Mouse (Mus musculus) midbrain, embryonic 16.5 days (tissue): ENCODE measurements around the gene Bcl2a1c. TPM values are rescaled to one million over a fixed set of nuclear protein-coding genes. Genes with fewer than 3 reads are reported as not detected.
"Not testable (repeated sequence)": the region's sequence is repeated elsewhere in the genome, so short reads cannot be mapped to it uniquely, and the experiment has no call there.

Experiments used
- ATAC-seq: fragments of 200-750 bp; cut with Nextera tagmentation; 2 replicates; pipeline ENCODE4 v1.8.0; 2017; ENCODE audit warnings: moderate TSS enrichment
- H3K27ac ChIP-seq: fragments of 300-500 bp; sonication (generic); 2 replicates; pipeline ENCODE4 v1.5.1; 2014; ENCODE audit warnings: mild to moderate bottlenecking, low read length, mixed read lengths
- H3K27me3 ChIP-seq: fragments of 300-500 bp; sonication (generic); 2 replicates; pipeline ENCODE4 v1.6.1; 2014; ENCODE audit warnings: low read depth, low read length, mixed read lengths; ENCODE audit not compliant: control insufficient read depth, insufficient read depth
- H3K36me3 ChIP-seq: fragments of 300-500 bp; sonication (generic); 2 replicates; pipeline ENCODE4 v1.6.1; 2014; ENCODE audit warnings: mild to moderate bottlenecking, low read length, moderate library complexity, mixed read lengths; ENCODE audit not compliant: control insufficient read depth, insufficient read depth
- H3K4me1 ChIP-seq: fragments of 300-500 bp; sonication (generic); 2 replicates; pipeline ENCODE4 v1.6.1; 2014; ENCODE audit warnings: mild to moderate bottlenecking, low read length, mixed read lengths; ENCODE audit not compliant: control insufficient read depth, insufficient read depth
- H3K4me2 ChIP-seq: fragments of 300-500 bp; sonication (generic); 2 replicates; pipeline ENCODE4 v1.6.1; 2014; ENCODE audit warnings: mild to moderate bottlenecking, low read length, mixed read lengths
- H3K4me3 ChIP-seq: fragments of 300-500 bp; sonication (generic); 2 replicates; pipeline ENCODE4 v1.5.1; 2014; ENCODE audit warnings: low read depth, mild to moderate bottlenecking, low read length, moderate library complexity, mixed read lengths
- H3K9ac ChIP-seq: fragments of 300-500 bp; sonication (generic); 2 replicates; pipeline ENCODE4 v1.6.1; 2014; ENCODE audit warnings: low read depth, low read length, mixed read lengths
- H3K9me3 ChIP-seq: fragments of 300-500 bp; sonication (generic); replicated peaks from 2 replicates; pipeline ENCODE4 v1.6.1; 2014; ENCODE audit warnings: mild to moderate bottlenecking, low read length, mixed read lengths; ENCODE audit not compliant: control insufficient read depth, poor library complexity, severe bottlenecking
- WGBS: fragments of 180-500 bp; shearing (Covaris S2); extraction: QIAGEN DNeasy Blood & Tissue Kit; methylation state at CpG from one replicate; pipeline ENCODE4 v1.1.7; 2014; 5-methylcytosine and 5-hydroxymethylcytosine counted together
- polyA plus RNA-seq: library from polyadenylated mRNA; unstranded; fragments of >200 nt; fragmentation: Nextera tagmentation; extraction: Ambion mirVana; gene quantifications from 2 replicates; pipeline ENCODE4 v1.2.1, GENCODE M21; 2015

The Bcl2a1c gene
- polyA plus RNA-seq = not detected in 2 replicates

DNA sequence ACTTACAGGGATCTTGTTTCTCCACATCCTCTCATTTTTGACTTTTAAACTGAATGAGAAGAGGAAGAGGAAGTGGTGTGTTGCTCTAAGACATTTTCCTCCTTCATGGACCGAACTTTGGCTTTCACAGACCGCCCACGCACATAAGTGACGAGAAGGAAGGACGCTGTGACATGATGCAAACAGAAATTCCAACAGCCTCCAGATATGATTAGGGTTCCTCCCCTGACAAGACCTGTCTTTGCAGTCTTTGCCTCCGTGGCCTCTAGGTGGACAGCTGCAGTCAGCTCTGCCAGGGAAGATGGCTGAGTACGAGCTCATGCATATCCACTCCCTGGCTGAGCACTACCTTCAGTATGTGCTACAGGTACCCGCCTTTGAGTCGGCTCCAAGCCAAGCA lies at the start of gene Bcl2a1c:
Gene Bcl2a1c, plus strand, starts transcription at position 281 of the 400 bp plus-strand sequence.
- H3K27me3 ChIP-seq, H3K9me3 ChIP-seq, H3K36me3 ChIP-seq, ATAC-seq, H3K27ac ChIP-seq, H3K9ac ChIP-seq, H3K4me1 ChIP-seq, H3K4me2 ChIP-seq, H3K4me3 ChIP-seq: not testable (repeated sequence)
- 79% methylated on average over 9 of the region's 9 CpGs for WGBS

DNA sequence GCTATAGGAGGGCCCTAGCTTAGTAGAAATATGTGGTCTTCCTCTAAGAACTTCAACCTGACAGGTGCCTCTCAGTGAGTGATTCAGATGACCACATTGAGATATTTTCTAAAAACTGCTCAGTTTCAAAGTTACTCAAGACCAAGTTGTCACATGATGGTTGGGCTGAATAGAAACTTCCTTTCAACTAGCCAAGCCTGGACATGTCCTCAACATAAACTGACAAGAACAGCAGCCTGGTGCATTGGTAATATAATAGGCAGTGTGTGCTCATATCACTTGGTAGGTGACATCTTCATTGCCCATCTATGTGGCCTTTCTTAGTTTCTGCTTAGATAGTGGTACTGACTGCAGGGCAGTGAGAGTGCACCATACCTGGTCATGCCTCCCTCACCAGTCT lies 24.0 kb upstream of the Bcl2a1c start:
- not testable (repeated sequence) for H3K9ac ChIP-seq, H3K36me3 ChIP-seq, H3K9me3 ChIP-seq, H3K4me1 ChIP-seq, H3K27me3 ChIP-seq, ATAC-seq, H3K27ac ChIP-seq, H3K4me2 ChIP-seq, H3K4me3 ChIP-seq

DNA sequence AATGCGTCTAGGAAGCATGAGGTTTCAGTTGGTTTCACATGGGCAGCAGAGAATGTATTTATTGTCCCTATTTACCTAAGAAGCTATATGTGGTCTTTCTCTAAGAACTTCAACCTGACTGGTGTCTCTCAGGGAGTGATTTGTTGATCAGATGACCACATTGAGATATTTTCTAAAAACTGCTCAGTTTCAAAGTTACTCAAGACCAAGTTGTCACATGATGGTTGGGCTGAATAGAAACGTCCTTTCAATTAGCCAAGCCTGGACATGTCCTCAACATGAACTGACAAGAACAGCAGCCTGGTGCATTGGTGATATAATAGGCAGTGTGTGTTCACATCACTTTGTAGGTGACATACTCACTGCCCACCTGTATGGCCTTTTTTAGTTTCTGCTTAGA lies 18.2 kb upstream of the Bcl2a1c start:
- not testable (repeated sequence) for H3K27ac ChIP-seq, H3K4me3 ChIP-seq, H3K27me3 ChIP-seq, ATAC-seq, H3K4me1 ChIP-seq, H3K36me3 ChIP-seq, H3K9me3 ChIP-seq, H3K4me2 ChIP-seq, H3K9ac ChIP-seq
- 66% methylated on average over 2 of the region's 2 CpGs for WGBS

DNA sequence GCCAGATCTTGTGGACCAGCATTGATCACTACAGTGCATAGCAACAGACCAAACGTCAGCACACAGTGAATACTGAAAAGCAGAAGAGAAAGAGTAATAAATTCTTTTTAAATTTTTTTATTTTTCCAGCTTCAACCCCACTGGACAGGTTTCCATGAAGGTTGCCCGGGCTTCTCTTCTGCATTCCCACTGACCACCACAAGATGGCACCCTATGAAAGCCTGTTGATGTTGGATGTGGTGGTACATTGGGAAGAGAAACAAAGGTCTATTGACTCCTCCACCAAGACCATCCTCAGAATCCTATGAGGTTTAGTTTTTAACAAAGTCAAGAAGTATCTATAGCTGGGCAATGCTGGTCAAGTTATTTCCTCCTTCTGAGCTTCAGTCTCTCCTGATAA lies 11.9 kb upstream of the Bcl2a1c start:
- Histone ChIP-seq H3K4me1 (no peaks in the 10 kb centered on the region), H3K36me3 (no peaks in the 10 kb centered on the region), H3K4me2 (no peak overlapping the region), H3K27ac (no peak overlapping the region), H3K27me3 (no peaks in the 10 kb centered on the region), H3K9ac (no peak overlapping the region), H3K4me3 (no peak overlapping the region), H3K9me3 (no peaks in the 10 kb centered on the region)
- no peak for ATAC-seq
- WGBS = 9% methylated on average over 2 of the region's 2 CpGs

DNA sequence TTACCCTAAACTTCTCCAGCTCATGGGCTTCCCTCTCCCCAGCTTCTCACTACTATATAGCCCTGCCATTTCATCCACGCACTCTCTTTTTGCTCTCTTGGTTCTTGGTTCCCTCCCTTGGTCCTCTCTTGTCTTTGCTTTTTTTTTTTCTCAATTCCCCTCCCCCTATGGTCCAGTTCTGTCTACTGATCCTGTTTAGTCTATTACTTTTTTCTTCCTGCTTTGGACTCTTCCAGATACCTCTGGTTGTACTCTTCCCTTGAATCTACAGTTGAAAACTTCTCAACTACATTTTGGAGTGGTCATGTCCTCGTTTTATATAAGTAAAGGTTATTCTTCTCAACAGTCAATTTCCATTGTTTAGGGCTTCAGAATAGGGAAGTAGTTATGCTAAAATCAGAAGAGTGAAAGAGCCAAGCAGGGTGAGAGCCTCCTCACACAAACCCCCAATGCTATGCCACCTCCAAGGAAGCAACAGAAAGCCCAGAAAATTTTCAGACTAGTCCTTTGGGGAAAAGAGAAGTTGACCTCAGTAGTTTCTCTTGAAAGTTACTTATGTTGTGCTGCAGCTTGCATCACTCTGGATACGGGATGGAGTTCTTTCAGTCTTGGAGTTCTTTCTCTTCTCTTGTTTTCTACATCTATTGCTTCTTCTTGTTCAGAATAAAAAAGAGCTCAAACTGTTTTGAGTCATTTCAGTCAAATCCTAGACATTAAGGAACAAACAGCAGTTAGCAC lies 3.8 kb upstream of the Bcl2a1c start:
- no peaks in the 10 kb centered on the region for H3K27me3 ChIP-seq
- ATAC-seq = no peak
- no peak overlapping the region for H3K27ac ChIP-seq

DNA sequence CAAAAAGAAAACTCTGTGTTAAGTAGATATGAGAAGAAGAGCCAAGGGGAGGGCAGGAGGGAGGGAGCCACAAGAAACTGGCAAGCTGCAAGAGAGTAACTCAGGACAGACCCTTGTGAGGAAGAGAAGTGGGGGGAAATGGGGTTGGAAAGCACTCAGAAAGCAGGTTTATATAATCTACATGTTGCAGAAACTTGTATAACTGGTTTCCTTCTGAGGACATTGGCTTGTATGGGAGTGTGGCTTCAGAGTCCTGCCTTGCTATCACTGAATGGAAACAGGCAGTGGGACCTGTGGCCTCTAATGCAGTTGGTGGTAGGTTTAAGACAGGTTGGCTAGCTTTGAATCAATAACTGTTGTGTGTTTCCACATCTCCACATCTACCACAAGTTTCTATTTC lies 1.6 kb upstream of the Bcl2a1c start:
- not testable (repeated sequence) for H3K9ac ChIP-seq, H3K9me3 ChIP-seq, H3K36me3 ChIP-seq, H3K4me2 ChIP-seq, H3K27me3 ChIP-seq, H3K4me1 ChIP-seq, H3K27ac ChIP-seq, H3K4me3 ChIP-seq, ATAC-seq

More for the DNA sequence above, 3.8 kb upstream of the Bcl2a1c start:
- H3K4me1 ChIP-seq = no peaks in the 10 kb centered on the region
- no peak overlapping the region for H3K4me3 ChIP-seq
- H3K4me2 ChIP-seq = no peak overlapping the region
- no peaks in the 10 kb centered on the region for H3K9me3 ChIP-seq
- H3K36me3 ChIP-seq = no peaks in the 10 kb centered on the region
- no peak overlapping the region for H3K9ac ChIP-seq
- WGBS = 68% methylated on average over 3 of the region's 3 CpGs

DNA sequence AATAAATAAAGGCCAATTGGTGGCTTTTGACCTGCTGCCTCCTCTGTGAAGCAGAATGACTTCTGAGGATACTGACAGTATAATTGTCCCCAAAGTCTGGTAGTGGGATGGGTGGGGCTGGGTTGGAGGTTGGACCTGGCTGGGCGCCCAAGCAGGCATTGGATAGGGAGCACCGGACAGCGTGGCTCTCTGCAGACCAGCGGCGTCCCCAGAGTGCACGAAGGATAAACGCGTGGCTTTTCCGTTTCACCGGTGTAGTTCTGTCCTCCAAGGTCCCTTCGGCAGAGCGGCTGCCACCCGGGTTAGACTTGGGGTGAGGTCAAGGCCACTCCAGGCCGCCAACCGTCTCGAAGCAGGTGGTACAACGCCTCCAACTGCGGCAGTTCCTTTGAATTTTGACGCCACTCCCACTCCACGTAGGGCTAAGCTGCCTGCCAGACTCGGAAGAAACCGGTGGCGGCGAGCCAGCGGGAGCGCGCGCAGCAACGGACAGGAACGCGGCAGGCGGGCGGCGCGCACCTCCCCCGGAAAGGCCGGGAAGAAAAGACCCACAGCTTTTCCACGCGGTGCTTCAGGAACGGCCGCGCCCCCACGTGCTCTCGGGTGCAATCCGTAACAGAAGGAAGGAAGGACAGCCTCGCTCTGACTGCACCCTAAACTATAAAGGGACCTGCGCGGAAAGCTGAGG lies 38.0 kb downstream of the Bcl2a1c start:
- Histone ChIP-seq H3K27me3 (no peaks in the 10 kb centered on the region), H3K4me2 (peak overlapping the region; percentile 76), H3K9me3 (no peaks in the 10 kb centered on the region), H3K36me3 (no peaks in the 10 kb centered on the region), H3K9ac (peak overlapping the region; percentile 74), H3K4me1 (0 out of 2 replicates have a peak, but pooled peaks cover 2% of the 10 kb centered on the region), H3K4me3 (peak overlapping the region; percentile 56), H3K27ac (peak overlapping the region; percentile 44)
- ATAC-seq = peak; percentile 84
- under 1% methylated on average over 48 of the region's 48 CpGs for WGBS

DNA sequence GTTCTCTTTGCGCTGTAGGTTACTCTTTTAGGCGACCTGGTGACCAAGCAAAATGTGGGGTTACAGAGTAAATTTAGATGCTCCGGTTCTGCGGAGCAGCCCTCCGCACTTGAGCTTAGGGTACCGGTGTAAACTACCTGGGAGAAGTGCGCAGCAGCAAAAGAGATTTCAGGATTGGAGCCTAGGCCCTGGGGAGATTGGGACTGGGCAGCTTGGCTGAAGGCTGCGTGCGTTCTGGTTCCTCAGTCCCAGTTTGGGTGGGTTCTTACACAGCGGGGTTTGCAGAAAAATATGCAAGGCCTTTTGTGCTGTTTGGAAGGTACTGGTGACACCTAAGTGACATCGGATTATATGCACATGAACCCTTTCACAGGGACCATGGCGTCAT lies 38.5 kb downstream of the Bcl2a1c start:
- 0 out of 2 replicates have a peak, but pooled peaks cover 2% of the 10 kb centered on the region for H3K4me1 ChIP-seq
- WGBS = 9% methylated on average over 12 of the region's 12 CpGs
- ATAC-seq = peak; percentile 51
- no peaks in the 10 kb centered on the region for H3K36me3 ChIP-seq
- no peaks in the 10 kb centered on the region for H3K9me3 ChIP-seq
- 0 out of 2 replicates have a peak overlapping the region, but pooled peaks have one; percentile 44 for H3K27ac ChIP-seq
- peak overlapping the region; percentile 56 for H3K4me3 ChIP-seq
- peak overlapping the region; percentile 76 for H3K4me2 ChIP-seq
- H3K9ac ChIP-seq = peak overlapping the region; percentile 74
- H3K27me3 ChIP-seq = no peaks in the 10 kb centered on the region

DNA sequence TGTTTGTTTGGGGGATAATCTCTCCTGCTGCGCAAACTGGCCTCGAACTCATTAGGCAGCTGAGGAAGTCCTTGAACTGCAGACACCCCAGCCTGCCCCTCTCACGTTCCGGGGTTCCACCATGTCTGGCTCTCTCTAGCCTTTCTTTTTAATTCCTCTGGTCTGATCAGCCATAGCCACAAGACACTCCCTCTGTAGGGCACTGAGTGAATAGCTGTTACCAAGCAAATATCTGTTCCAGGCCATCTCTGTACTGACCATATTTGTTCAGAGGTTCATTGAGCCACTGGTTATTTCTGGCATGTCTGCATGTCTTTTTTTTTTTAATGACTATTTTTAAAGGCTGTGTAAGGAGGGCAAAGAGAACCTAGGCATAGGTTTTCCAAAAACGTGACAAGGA lies 39.5 kb downstream of the Bcl2a1c start:
- H3K36me3 ChIP-seq, ATAC-seq, H3K9me3 ChIP-seq, H3K4me2 ChIP-seq, H3K27me3 ChIP-seq, H3K27ac ChIP-seq, H3K4me3 ChIP-seq, H3K9ac ChIP-seq, H3K4me1 ChIP-seq: not testable (repeated sequence)
- 58% methylated on average over 5 of the region's 5 CpGs for WGBS
